Mouse (Mus musculus): ENCODE data around the gene Lrmp. TPM values are rescaled to one million over a fixed set of nuclear protein-coding genes. Genes with fewer than 3 reads are reported as not detected.

Lrmp gene
- total and polyA plus RNA-seq, 3 experiments: 92.3 to 163 (median 155) TPM

GRCm38 (mm10) chr6:145088451-145089113 lies 26.9 kb upstream of the Lrmp start:
- DNase-seq (ENCODE audit: extremely low read depth): no peak
- Histone ChIP-seq H3K4me1 (ENCODE audit: control insufficient read depth in 1 of 2, insufficient read depth in 2 of 2) (peaks cover 18 to 48% of the 10 kb centered on the region in 2 experiments), H3K27me3 (replicated peaks) (no peaks in the 10 kb centered on the region), H3K4me3 (replicated peaks in 1 of 3; ENCODE audit: low read depth in 2 of 3, low read length in 2 of 3, poor library complexity in 1 of 3) (no peak overlapping the region), H3K27ac (ENCODE audit: insufficient read depth, low read depth) (no peak overlapping the region), H3K9me3 (replicated peaks; ENCODE audit: low read length) (no peaks in the 10 kb centered on the region), H3K36me3 (replicated peaks in 1 of 2; ENCODE audit: control insufficient read depth in 1 of 2, insufficient read depth in 1 of 2, low read length in 1 of 2) (no peaks in the 10 kb centered on the region), H3K79me2 (replicated peaks; ENCODE audit: control insufficient read depth, extremely low read depth, insufficient read depth, poor library complexity, severe bottlenecking) (no peaks in the 10 kb centered on the region), H3K9ac (ENCODE audit: insufficient read depth, low read depth) (no peak overlapping the region), H3K4me2 (ENCODE audit: insufficient read depth, low read depth, poor library complexity, severe bottlenecking) (no peak overlapping the region)
- TF ChIP-seq SMC3 (IDR thresholded peaks at IDR 0.05; ENCODE audit: low read depth, low read length) (peak; percentile 86), MAZ (IDR thresholded peaks at IDR 0.05; ENCODE audit: low read depth, low read length) (no peak), BHLHE40 (IDR thresholded peaks at IDR 0.05; ENCODE audit: low read depth, low read length) (no peak), NRF1 (IDR thresholded peaks at IDR 0.05; ENCODE audit: low read depth, low read length) (no peak), CTCF (conservative IDR thresholded peaks at IDR 0.05 in 1 of 2, IDR thresholded peaks at IDR 0.05 in 1 of 2; ENCODE audit: low read depth in 2 of 2, low read length in 2 of 2) (peak in 1 of 2 experiments; percentile 86; a peak in 3 of 4 replicates), NELFE (IDR thresholded peaks at IDR 0.05; ENCODE audit: low read depth, low read length) (no peak), ZC3H11A (IDR thresholded peaks at IDR 0.05; ENCODE audit: low read depth, low read length) (peak; percentile 72), RAD21 (IDR thresholded peaks at IDR 0.05; ENCODE audit: low read depth, low read length) (peak; percentile 95), JUND (conservative IDR thresholded peaks at IDR 0.05; ENCODE audit: low read depth, low read length) (no peak; the same call in 1 of the 2 replicates), MAFK (IDR thresholded peaks at IDR 0.05; ENCODE audit: insufficient replicate concordance, low read length) (no peak)
- dilution Hi-C loops (cut with MboI; ENCODE audit: extremely low pct_ligation_motif_present, extremely low pct_unique_long_range_greater_than_20kb, low sequenced_read_pairs) (no loop called here), in situ Hi-C loops (cut with MboI; ENCODE audit: low pct_ligation_motif_present, low pct_unique_long_range_greater_than_20kb, low sequenced_read_pairs) (no loop called here)

- DNase-seq (ENCODE audit: extremely low read depth): no peak
- no peak overlapping the region for H3K27ac ChIP-seq (ENCODE audit: insufficient read depth, low read depth)
- H3K9ac ChIP-seq (ENCODE audit: insufficient read depth, low read depth): no peak overlapping the region
- H3K4me2 ChIP-seq (ENCODE audit: insufficient read depth, low read depth, poor library complexity, severe bottlenecking): no peak overlapping the region
- in situ Hi-C loops (cut with MboI; ENCODE audit: low pct_ligation_motif_present, low pct_unique_long_range_greater_than_20kb, low sequenced_read_pairs): no loop called here
- no peak for TF ChIP-seq ETS1 (conservative IDR thresholded peaks at IDR 0.05; ENCODE audit: low read depth, low read length)
- no peak for TF ChIP-seq CTCF (conservative IDR thresholded peaks at IDR 0.05 in 1 of 2, IDR thresholded peaks at IDR 0.05 in 1 of 2; ENCODE audit: low read depth in 2 of 2, low read length in 2 of 2)
- TF ChIP-seq ELF1 (IDR thresholded peaks at IDR 0.05; ENCODE audit: low read depth, low read length): no peak
- no peak for TF ChIP-seq IRF4 (IDR thresholded peaks at IDR 0.05; ENCODE audit: low read depth, low read length)
- no peak for TF ChIP-seq PAX5 (IDR thresholded peaks at IDR 0.05; ENCODE audit: low read length)
- TF ChIP-seq KAT2A (IDR thresholded peaks at IDR 0.05; ENCODE audit: insufficient replicate concordance, low read length): no peak
- TF ChIP-seq EP300 (IDR thresholded peaks at IDR 0.05; ENCODE audit: low read length): no peak
- TF ChIP-seq USF1 (IDR thresholded peaks at IDR 0.05; ENCODE audit: low read depth, low read length): no peak
- TF ChIP-seq E2F4 (IDR thresholded peaks at IDR 0.05; ENCODE audit: insufficient replicate concordance, low read depth, low read length): no peak
- TF ChIP-seq ZNF384 (IDR thresholded peaks at IDR 0.05; ENCODE audit: low read depth, low read length): no peak
- no peak for TF ChIP-seq CHD2 (IDR thresholded peaks at IDR 0.05; ENCODE audit: low read length)
- H3K27me3 ChIP-seq (replicated peaks): no peaks in the 10 kb centered on the region
- H3K9me3 ChIP-seq (replicated peaks; ENCODE audit: low read length): no peaks in the 10 kb centered on the region
- no peaks in the 10 kb centered on the region for H3K79me2 ChIP-seq (replicated peaks; ENCODE audit: control insufficient read depth, extremely low read depth, insufficient read depth, poor library complexity, severe bottlenecking)
- H3K4me1 ChIP-seq (ENCODE audit: control insufficient read depth in 1 of 2, insufficient read depth in 2 of 2): peaks cover 20 to 55% of the 10 kb centered on the region in 2 experiments
- H3K36me3 ChIP-seq (replicated peaks in 1 of 2; ENCODE audit: control insufficient read depth in 1 of 2, insufficient read depth in 1 of 2, low read length in 1 of 2): no peaks in the 10 kb centered on the region
- H3K4me3 ChIP-seq (replicated peaks in 1 of 3; ENCODE audit: low read depth in 2 of 3, low read length in 2 of 3, poor library complexity in 1 of 3): no peak overlapping the region
- dilution Hi-C loops (cut with MboI; ENCODE audit: extremely low pct_ligation_motif_present, extremely low pct_unique_long_range_greater_than_20kb, low sequenced_read_pairs): no loop called here
Measured at GRCm38 (mm10) chr6:145089373-145089772, 26.1 kb upstream of the Lrmp start.

All from CH12.LX (cell line).